ENCODE assay signal across 9 mouse cellular contexts in the genomic region with DNA sequence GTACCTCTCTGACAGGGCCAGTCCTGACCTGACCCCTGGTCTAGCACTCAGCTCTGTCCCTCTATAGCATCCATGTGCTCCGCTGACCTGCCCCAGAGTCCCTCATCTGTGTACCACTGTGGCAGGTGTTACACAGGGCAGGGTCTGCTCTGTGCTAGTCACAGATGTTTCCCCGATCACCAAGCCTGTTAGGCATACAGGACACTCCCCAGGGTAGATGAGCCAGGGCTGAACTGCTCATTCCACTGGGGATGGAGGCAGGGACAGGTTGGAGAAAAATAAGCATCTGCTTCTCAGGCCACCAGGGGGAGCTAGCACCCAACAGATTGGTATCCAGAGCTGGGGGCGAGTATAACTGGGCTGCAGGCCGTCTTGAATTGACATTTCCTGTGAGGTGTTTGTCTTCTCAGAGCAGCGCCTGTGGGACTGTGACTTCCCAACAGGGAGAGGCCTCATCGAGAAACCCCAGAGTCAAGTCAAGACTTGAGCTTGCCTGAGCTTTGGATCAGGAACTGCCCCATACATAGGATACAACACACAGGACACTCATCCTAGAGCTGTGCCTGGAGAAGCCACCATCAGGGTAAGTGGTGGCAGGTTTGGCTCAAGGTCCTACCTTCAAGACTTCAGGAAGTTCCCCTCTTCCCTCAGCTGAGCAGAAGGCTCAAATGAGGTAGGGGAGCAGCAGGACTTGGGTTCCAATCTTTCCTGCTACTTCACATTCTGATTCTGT. TPM values are rescaled to one million over a fixed set of nuclear protein-coding genes. Genes with fewer than 3 reads are reported as not detected.
A peak's percentile ranks its signal among the peaks of the same experiment; 100 is the strongest.
DNase-seq lines count a peak whose midpoint lies in the region; ATAC-seq and TF ChIP-seq lines count a peak whose summit lies in the region.
"Had no signal": no experiment of that assay in that cellular context is flagged by ENCODE, and none has a peak within 500 bp of the region (broad histone marks: within the 10 kb centered on the region; RNA-seq: fewer than 3 reads in every experiment).

No protein-coding gene starts in this region.

- H3K27ac ChIP-seq in forebrain, embryonic 13.5 days, result no peak overlapping the region
- no peak overlapping the region for H3K27ac ChIP-seq in lung, embryonic 15.5 days
- H3K27ac ChIP-seq: heart, embryonic 15.5 days had no signal

- 0 out of 2 replicates have a peak, but pooled peaks cover 2% of the 10 kb centered on the region for H3K4me1 ChIP-seq in G1E (ENCODE audit: insufficient read depth, low read depth, low read length)
- no peaks in the 10 kb centered on the region for H3K4me1 ChIP-seq in forebrain, embryonic 13.5 days
- H3K4me1 ChIP-seq in lung, embryonic 15.5 days, result no peaks in the 10 kb centered on the region
- H3K4me1 ChIP-seq: heart, embryonic 15.5 days had no signal

- no peak overlapping the region for H3K4me2 ChIP-seq in forebrain, embryonic 13.5 days
- no peak overlapping the region for H3K4me2 ChIP-seq in lung, embryonic 15.5 days
- H3K4me2 ChIP-seq: heart, embryonic 15.5 days had no signal

- 23% methylated on average over 6 of the region's 6 CpGs for WGBS in forebrain, embryonic 13.5 days
- 19% methylated on average over 6 of the region's 6 CpGs for WGBS in lung, embryonic 15.5 days

- intact Hi-C loops in heart, postnatal 36 days (cut with DNase I), result loop anchor here (1.0 to 5.0 kb wide), 5 partner anchors 47 to 229 kb away; no protein-coding TSS in a partner anchor

- no peaks in the 10 kb centered on the region for H3K9me3 ChIP-seq in G1E (replicated peaks)
- H3K9me3 ChIP-seq in forebrain, embryonic 13.5 days (replicated peaks), result no peaks in the 10 kb centered on the region
- no peaks in the 10 kb centered on the region for H3K9me3 ChIP-seq in lung, embryonic 15.5 days
- H3K9me3 ChIP-seq: heart, embryonic 15.5 days had no signal

- H3K4me3 ChIP-seq in G1E (ENCODE audit: low read depth, low read length), result no peak overlapping the region
- no peak overlapping the region for H3K4me3 ChIP-seq in forebrain, embryonic 13.5 days
- no peak overlapping the region for H3K4me3 ChIP-seq in lung, embryonic 15.5 days
- H3K4me3 ChIP-seq: heart, embryonic 15.5 days had no signal

- peaks cover 60% of the 10 kb centered on the region for H3K27me3 ChIP-seq in G1E (ENCODE audit: insufficient read depth, low read length)
- no peaks in the 10 kb centered on the region for H3K27me3 ChIP-seq in forebrain, embryonic 13.5 days
- H3K27me3 ChIP-seq in lung, embryonic 15.5 days, result no peaks in the 10 kb centered on the region

- peak; percentile 22; the same call in 1 of the 2 replicates for ATAC-seq in G1E (ENCODE audit: extremely low read depth, insufficient number of reproducible peaks, low FRiP score, poor library complexity, severe bottlenecking)
- ATAC-seq in forebrain, embryonic 13.5 days, result peak; percentile 83
- peak; percentile 33; the same call in 1 of the 2 replicates for ATAC-seq in lung, embryonic 15.5 days (ENCODE audit: borderline replicate concordance, extremely low read depth, low FRiP score, low TSS enrichment)

- no peak overlapping the region for H3K9ac ChIP-seq in forebrain, embryonic 13.5 days
- no peak overlapping the region for H3K9ac ChIP-seq in lung, embryonic 15.5 days
- H3K9ac ChIP-seq: heart, embryonic 15.5 days had no signal

- H3K36me3 ChIP-seq in G1E (replicated peaks), result no peaks in the 10 kb centered on the region
- H3K36me3 ChIP-seq in forebrain, embryonic 13.5 days (ENCODE audit: poor library complexity, severe bottlenecking), result peaks cover 9% of the 10 kb centered on the region; the same call in 1 of the 2 replicates
- no peaks in the 10 kb centered on the region for H3K36me3 ChIP-seq in lung, embryonic 15.5 days
- H3K36me3 ChIP-seq: heart, embryonic 15.5 days had no signal

- peak; percentile 42 for DNase-seq in G1E (ENCODE audit: low spot score)
- DNase-seq in c-Kit-positive CD71-positive TER-119-positive erythroid progenitor cells, embryonic 14.5 days (ENCODE audit: low spot score), result peak; percentile 52
- DNase-seq in heart, postnatal 36 days, result peak; percentile 84 to 85
- peak; percentile 74 to 80 for DNase-seq in layer of hippocampus, adult 8-10 months (ENCODE audit: low spot score in 2 of 2)
- peak; percentile 82 for DNase-seq in ovary, postnatal 14 days (ENCODE audit: low spot score)
- DNase-seq in thymus, postnatal 10 days (ENCODE audit: low spot score in 2 of 2), result peak; percentile 29 to 76

- peak; percentile 64 for TF ChIP-seq CTCF in G1E (IDR thresholded peaks at IDR 0.05; ENCODE audit: low read depth, low read length)

RNA-seq across cellular contexts. Expression of a gene that starts 17.9 kb away (rescaled TPM):
- total RNA-seq in G1E (2014; fragmentation: Nextera tagmentation), result not detected in 2 replicates
- total RNA-seq in G1E (2017), result 0.12 and 0.22 TPM in 2 replicates
- polyA plus RNA-seq in G1E (2012), result not detected in 2 replicates
- 0.22 and 0.31 TPM in 2 replicates for polyA plus RNA-seq in forebrain, embryonic 13.5 days (2015; fragmentation: Nextera tagmentation; extraction: Ambion mirVana)
- total RNA-seq in heart, postnatal 36 days (2021), result 1 to 10 TPM; 5.9 to 7.3 TPM
- 10 to 100 TPM; 31.6 to 37.2 (median 36.7) TPM for total RNA-seq in layer of hippocampus, adult 8-10 months (2022)
- polyA plus RNA-seq in lung, embryonic 15.5 days (2015; fragmentation: Nextera tagmentation; extraction: Ambion mirVana), result 5.6 and 6.5 TPM in 2 replicates

RNA-seq across cellular contexts. Expression of a gene that starts 46.2 kb away (rescaled TPM):
- total RNA-seq in G1E (2014; fragmentation: Nextera tagmentation) (not detected in 2 replicates), G1E (2017) (under 0.01 and 0.11 TPM in 2 replicates)
- not detected in 2 replicates for polyA plus RNA-seq in G1E (2012)
- 3.2 TPM in 2 replicates for polyA plus RNA-seq in forebrain, embryonic 13.5 days (2015; fragmentation: Nextera tagmentation; extraction: Ambion mirVana)
- 1 to 10 TPM; 2.7 TPM for total RNA-seq in heart, postnatal 36 days (2021)
- total RNA-seq in layer of hippocampus, adult 8-10 months (2022), result 100 to 1,000 TPM in 3 of 4 experiments, 10 to 100 TPM in 1; 94.1 to 109 (median 104) TPM
- 3.1 and 3.2 TPM in 2 replicates for polyA plus RNA-seq in lung, embryonic 15.5 days (2015; fragmentation: Nextera tagmentation; extraction: Ambion mirVana)

RNA-seq across cellular contexts. Expression of a gene that starts 54.5 kb away (rescaled TPM):
- 23.1 and 30.8 TPM in 2 replicates for total RNA-seq in G1E (2014; fragmentation: Nextera tagmentation)
- 167 and 180 TPM in 2 replicates for total RNA-seq in G1E (2017)
- 51.2 and 86.3 TPM in 2 replicates for polyA plus RNA-seq in G1E (2012)
- 98.8 and 104 TPM in 2 replicates for polyA plus RNA-seq in forebrain, embryonic 13.5 days (2015; fragmentation: Nextera tagmentation; extraction: Ambion mirVana)
- 1 to 10 TPM; 4.7 TPM for total RNA-seq in heart, postnatal 36 days (2021)
- total RNA-seq in layer of hippocampus, adult 8-10 months (2022), result 10 to 100 TPM in 2 of 4 experiments, 1 to 10 TPM in 2; 8.9 to 12.2 (median 9.9) TPM
- 119 and 120 TPM in 2 replicates for polyA plus RNA-seq in lung, embryonic 15.5 days (2015; fragmentation: Nextera tagmentation; extraction: Ambion mirVana)

RNA-seq across cellular contexts. Expression of a gene that starts 54.6 kb away (rescaled TPM):
- 24.2 and 40.3 TPM in 2 replicates for total RNA-seq in G1E (2014; fragmentation: Nextera tagmentation)
- 178 and 219 TPM in 2 replicates for total RNA-seq in G1E (2017)
- polyA plus RNA-seq in G1E (2012), result 13.9 and 20.3 TPM in 2 replicates
- 408 and 447 TPM in 2 replicates for polyA plus RNA-seq in forebrain, embryonic 13.5 days (2015; fragmentation: Nextera tagmentation; extraction: Ambion mirVana)
- total RNA-seq in heart, postnatal 36 days (2021), result 100 to 1,000 TPM; 173 to 180 TPM
- total RNA-seq in layer of hippocampus, adult 8-10 months (2022), result 10 to 100 TPM; 73.3 to 92.9 (median 81.3) TPM
- polyA plus RNA-seq in lung, embryonic 15.5 days (2015; fragmentation: Nextera tagmentation; extraction: Ambion mirVana), result 440 and 459 TPM in 2 replicates

Comparison
In these comparisons a context has a peak if more than half of its experiments do, and no peak if none do; other contexts are left out.
1. ATAC-seq: peak in every context shown above with its lines; median percentile 83 in forebrain, embryonic 13.5 days; 33 in lung, embryonic 15.5 days; 22 in G1E.
2. RNA of a gene that starts 17.9 kb away (total RNA-seq): 31.6 to 37.2 TPM in layer of hippocampus, adult 8-10 months and 5.9 to 7.3 TPM in heart, postnatal 36 days; 0.12 to 0.22 TPM in G1E; every median in the first group is over 4 times any median in the second.
3. RNA of a gene that starts 46.2 kb away (total RNA-seq): 94.1 to 109 TPM in layer of hippocampus, adult 8-10 months; 2.7 TPM in heart, postnatal 36 days and under 0.01 to 0.11 TPM in G1E; every median in the first group is over 10 times any median in the second.
4. Peak in every context shown above with its lines, with median percentiles within 50 percentile points of each other: DNase-seq.